ENCODE assay signal across 8 mouse cellular contexts in genomic region chr8:13785764-13786299, GRCm38 (mm10). TPM values are rescaled to one million over a fixed set of nuclear protein-coding genes. Genes with fewer than 3 reads are reported as not detected.
A peak's percentile ranks its signal among the peaks of the same experiment; 100 is the strongest.
DNase-seq lines count a peak whose midpoint lies in the region; ATAC-seq and TF ChIP-seq lines count a peak whose summit lies in the region.

No protein-coding gene starts in this region.

- H3K4me2 ChIP-seq in lung, postnatal 0 days (replicated peaks; ENCODE audit: low read depth, low read length): peak overlapping the region; percentile 83

- peak; percentile 67 for DNase-seq in MEL-GATA-1-ER (ENCODE audit: extremely low read depth, low read depth)
- peak; percentile 97 for DNase-seq in cerebellum, adult 8-10 months
- DNase-seq in hindbrain, embryonic 10.5 days (ENCODE audit: low spot score): peak; percentile 98
- peak; percentile 96 for DNase-seq in layer of hippocampus, adult 9-11 months
- DNase-seq in lung, postnatal 0 days (ENCODE audit: low spot score): peak; percentile 98
- peak; percentile 94 for DNase-seq in ovary, postnatal 14 days (ENCODE audit: low spot score)
- DNase-seq in thymus, postnatal 14 days: peak; percentile 98

- peak overlapping the region; percentile 75 for H3K4me3 ChIP-seq in hindbrain, embryonic 10.5 days
- peak overlapping the region; percentile 80 for H3K4me3 ChIP-seq in lung, postnatal 0 days (ENCODE audit: low read depth, low read length)

- H3K27me3 ChIP-seq in hindbrain, embryonic 10.5 days (ENCODE audit: insufficient read depth, poor library complexity, severe bottlenecking): no peaks in the 10 kb centered on the region
- H3K27me3 ChIP-seq in lung, postnatal 0 days (replicated peaks; ENCODE audit: insufficient read depth, low read length): no peaks in the 10 kb centered on the region

- peak; percentile 92 for TF ChIP-seq CTCF in lung, postnatal 0 days (IDR thresholded peaks at IDR 0.05)

- peaks cover 46% of the 10 kb centered on the region for H3K36me3 ChIP-seq in hindbrain, embryonic 10.5 days
- no peaks in the 10 kb centered on the region for H3K36me3 ChIP-seq in lung, postnatal 0 days (ENCODE audit: insufficient read depth, low read length)

- peak; percentile 56; the same call in 1 of the 2 replicates for TF ChIP-seq EP300 in lung, postnatal 0 days (IDR thresholded peaks at IDR 0.05)

- WGBS in hindbrain, embryonic 10.5 days: under 1% methylated on average over 47 of the region's 47 CpGs
- 2% methylated on average over 35 of the region's 47 CpGs for WGBS in lung, postnatal 0 days

- H3K9ac ChIP-seq in lung, postnatal 0 days (replicated peaks; ENCODE audit: low read depth): peak overlapping the region; percentile 98

- peaks cover 15% of the 10 kb centered on the region for H3K4me1 ChIP-seq in hindbrain, embryonic 10.5 days (replicated peaks)
- no peaks in the 10 kb centered on the region for H3K4me1 ChIP-seq in lung, postnatal 0 days (ENCODE audit: insufficient read depth, low read depth, low read length)

- ATAC-seq in frontal cortex, adult (ENCODE audit: low TSS enrichment): peak; percentile 88
- ATAC-seq in lung, postnatal 0 days: peak; percentile 97

- peak overlapping the region; percentile 99 for H3K27ac ChIP-seq in hindbrain, embryonic 10.5 days
- peak overlapping the region; percentile 99 for H3K27ac ChIP-seq in lung, postnatal 0 days (ENCODE audit: low read length)

- H3K9me3 ChIP-seq in hindbrain, embryonic 10.5 days: no peaks in the 10 kb centered on the region
- H3K9me3 ChIP-seq in lung, postnatal 0 days (ENCODE audit: low read length): no peaks in the 10 kb centered on the region

RNA-seq across cellular contexts. Expression of gene Upf3a, which starts 0.4 kb away (rescaled TPM):
- polyA plus RNA-seq in hindbrain, embryonic 10.5 days (2016; fragmentation: Nextera tagmentation; extraction: Ambion mirVana): 36.0 and 36.7 TPM in 2 replicates
- 42.1 and 43.9 TPM in 2 replicates for polyA plus RNA-seq in lung, postnatal 0 days (2015; fragmentation: Nextera tagmentation; extraction: Ambion mirVana)

RNA-seq across cellular contexts. Expression of gene Cdc16, which starts 28.4 kb away (rescaled TPM):
- 210 and 212 TPM in 2 replicates for polyA plus RNA-seq in hindbrain, embryonic 10.5 days (2016; fragmentation: Nextera tagmentation; extraction: Ambion mirVana)
- polyA plus RNA-seq in lung, postnatal 0 days (2015; fragmentation: Nextera tagmentation; extraction: Ambion mirVana): 86.4 and 86.8 TPM in 2 replicates

RNA-seq across cellular contexts. Expression of gene AF366264, which starts 52.4 kb away (rescaled TPM):
- not detected in 2 replicates for polyA plus RNA-seq in hindbrain, embryonic 10.5 days (2016; fragmentation: Nextera tagmentation; extraction: Ambion mirVana)
- not detected in 2 replicates for polyA plus RNA-seq in lung, postnatal 0 days (2015; fragmentation: Nextera tagmentation; extraction: Ambion mirVana)

Comparison
In these comparisons a context has a peak if more than half of its experiments do, and no peak if none do; other contexts are left out.
1. Peak in every context shown above with its lines: DNase-seq, ATAC-seq, H3K4me3 ChIP-seq and H3K27ac ChIP-seq.